Mouse (Mus musculus) myocyte (in vitro differentiated cells): Measurements from ENCODE around the gene Hoxa4. TPM values are rescaled to one million over a fixed set of nuclear protein-coding genes. Genes with fewer than 3 reads are reported as not detected.

ENCODE experiments used
- H3K27me3 ChIP-seq: one replicate; pipeline ENCODE4 v1.6.1; 2011; ENCODE audit not compliant: control insufficient read depth, insufficient read depth, insufficient read length
- H3K36me3 ChIP-seq: one replicate; pipeline ENCODE4 v1.6.1; 2011; ENCODE audit not compliant: control insufficient read depth, insufficient read depth
- H3K4me2 ChIP-seq: one replicate; pipeline ENCODE4 v1.6.1; 2011; ENCODE audit warnings: low read depth, control low read depth
- H3K4me3 ChIP-seq: one replicate; pipeline ENCODE4 v1.5.1; 2011; ENCODE audit warnings: mild to moderate bottlenecking, control low read depth, moderate library complexity
- H3K79me2 ChIP-seq: one replicate; pipeline ENCODE4 v1.6.1; 2011; ENCODE audit not compliant: control insufficient read depth, insufficient read depth
- H3ac ChIP-seq: one replicate; pipeline ENCODE4 v1.6.1; 2011; ENCODE audit not compliant: control insufficient read depth, insufficient read length
- CEBPB ChIP-seq: IDR thresholded peaks from 2 replicates; pipeline ENCODE4 v1.6.1; 2011; ENCODE audit warnings: mild to moderate bottlenecking, moderate library complexity; ENCODE audit not compliant: poor library complexity, insufficient read depth, severe bottlenecking
- E2F4 ChIP-seq: IDR thresholded peaks from one replicate; pipeline ENCODE4 v1.6.1; 2011; ENCODE audit warnings: mild to moderate bottlenecking, control low read depth, moderate library complexity; ENCODE audit not compliant: insufficient read depth
- MAX ChIP-seq: IDR thresholded peaks from one replicate; pipeline ENCODE4 v1.6.1; 2011; ENCODE audit warnings: low read depth, mild to moderate bottlenecking, control low read depth
- MYOD1 ChIP-seq, 3 experiments: IDR thresholded peaks; one replicate each; pipeline ENCODE4 v1.6.1; 2011; ENCODE audit warnings: control low read depth in 2 of 3, low read depth in 2 of 3, mild to moderate bottlenecking in 2 of 3, moderate library complexity in 1 of 3; ENCODE audit not compliant: insufficient read length in 2 of 3, control insufficient read depth in 1 of 3
- MYOG ChIP-seq, 3 experiments: IDR thresholded peaks; one replicate each; pipeline ENCODE4 v1.6.1; 2011; ENCODE audit warnings: control low read depth in 2 of 3, low read depth in 2 of 3, mild to moderate bottlenecking in 2 of 3; ENCODE audit not compliant: insufficient read length in 2 of 3, control insufficient read depth in 1 of 3, insufficient read depth in 1 of 3
- POLR2A ChIP-seq: IDR thresholded peaks from one replicate; pipeline ENCODE4 v1.6.1; 2011; ENCODE audit warnings: low read depth, mild to moderate bottlenecking, control low read depth, moderate library complexity; ENCODE audit not compliant: insufficient read length
- POLR2AphosphoS2 ChIP-seq: IDR thresholded peaks from one replicate; pipeline ENCODE4 v1.6.1; 2011; ENCODE audit warnings: low read depth, control low read depth; ENCODE audit not compliant: insufficient read length
- REST ChIP-seq: IDR thresholded peaks from one replicate; pipeline ENCODE4 v1.6.1; 2011; ENCODE audit warnings: mild to moderate bottlenecking, control low read depth, moderate library complexity; ENCODE audit not compliant: insufficient read depth, insufficient read length
- SRF ChIP-seq: IDR thresholded peaks from one replicate; pipeline ENCODE4 v1.6.1; 2011; ENCODE audit warnings: low read depth; ENCODE audit not compliant: control insufficient read depth, insufficient read length
- TCF12 ChIP-seq: IDR thresholded peaks from one replicate; pipeline ENCODE4 v1.6.1; 2011; ENCODE audit warnings: mild to moderate bottlenecking, control low read depth; ENCODE audit not compliant: poor library complexity, insufficient read depth, severe bottlenecking
- TCF3 ChIP-seq: IDR thresholded peaks from one replicate; pipeline ENCODE4 v1.6.1; 2011; ENCODE audit warnings: low read depth, control low read depth; ENCODE audit not compliant: insufficient read length
- USF1 ChIP-seq: IDR thresholded peaks from one replicate; pipeline ENCODE4 v1.6.1; 2011; ENCODE audit warnings: low read depth, mild to moderate bottlenecking, control low read depth, moderate library complexity
- polyA plus RNA-seq: library from polyadenylated mRNA; unstranded; fragments of >200 nt; fragmentation: generic; extraction: Trizol; gene quantifications from one replicate; pipeline ENCODE4 v1.2.1, GENCODE M21; 2012; ENCODE audit warnings: missing spikeins

Gene Hoxa4
- polyA plus RNA-seq, 1 experiment = 1.4 TPM

DNA sequence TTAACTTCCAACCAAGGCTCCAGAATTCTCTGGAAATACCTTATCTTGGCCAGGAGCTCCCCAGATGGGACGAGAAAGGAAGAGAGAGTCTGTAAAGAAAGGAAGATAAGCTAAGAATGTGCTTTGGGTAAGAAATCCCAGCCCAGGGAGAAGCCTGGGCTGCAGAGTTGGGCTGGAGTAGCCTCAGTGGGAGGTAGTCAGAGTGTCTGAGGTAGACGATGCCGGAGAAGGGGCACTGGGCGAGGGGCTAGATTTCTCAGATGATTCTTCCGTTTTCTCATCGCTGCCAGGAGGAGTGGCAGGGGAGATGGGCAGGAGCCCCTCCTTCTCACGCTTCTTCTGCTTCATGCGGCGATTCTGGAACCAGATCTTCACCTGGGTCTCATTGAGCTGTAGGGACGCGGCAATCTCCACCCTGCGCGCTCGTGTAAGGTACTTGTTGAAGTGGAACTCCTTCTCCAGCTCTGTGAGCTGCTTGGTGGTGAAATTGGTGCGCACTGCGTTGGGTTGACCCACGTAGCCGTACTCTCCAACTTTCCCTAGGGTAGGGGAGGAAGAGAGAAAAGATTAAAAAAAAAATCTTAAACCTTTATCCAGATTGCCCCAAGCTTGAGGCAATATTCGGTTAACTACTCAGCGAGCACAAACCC lies 34.9 kb downstream of the Hoxa4 start:
- Histone ChIP-seq H3ac (no peak overlapping the region), H3K36me3 (no peaks in the 10 kb centered on the region), H3K4me3 (no peak overlapping the region), H3K79me2 (peaks cover 13% of the 10 kb centered on the region), H3K4me2 (no peak overlapping the region), H3K27me3 (no peaks in the 10 kb centered on the region)
- TF ChIP-seq CEBPB (no peak), MYOG (IDR thresholded peaks at IDR 0.05; ENCODE audit: control insufficient read depth in 1 of 3, insufficient read depth in 1 of 3, insufficient read length in 2 of 3, low read depth in 2 of 3) (no peak), E2F4 (no peak), TCF12 (no peak), USF1 (no peak), POLR2AphosphoS2 (no peak), REST (no peak), SRF (no peak), MAX (no peak), POLR2A (no peak), TCF3 (no peak)

DNA sequence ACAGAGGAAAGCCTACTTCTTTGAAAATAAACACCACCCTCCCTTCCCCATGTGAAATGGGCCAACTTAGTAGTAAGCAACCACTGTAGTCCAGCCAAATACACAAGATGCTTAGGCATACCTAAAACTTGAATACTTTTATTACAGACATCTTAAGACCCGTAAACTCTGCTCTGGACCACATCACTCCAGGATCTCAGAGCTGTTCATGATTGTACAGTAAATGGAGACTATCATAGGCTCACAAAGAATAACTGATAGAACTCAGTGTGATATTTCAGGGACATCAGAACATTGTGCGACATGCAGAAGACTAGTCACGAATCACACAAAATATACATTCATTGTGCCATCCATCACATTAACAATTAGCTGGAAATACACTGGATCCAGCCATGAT lies 36.1 kb downstream of the Hoxa4 start:
- TF ChIP-seq CEBPB = no peak
- TF ChIP-seq USF1 = no peak
- TF ChIP-seq TCF3 = no peak
- TF ChIP-seq SRF = no peak
- no peak for TF ChIP-seq POLR2A
- TF ChIP-seq MAX = no peak
- no peak for TF ChIP-seq E2F4
- TF ChIP-seq TCF12 = no peak
- TF ChIP-seq MYOD1 (IDR thresholded peaks at IDR 0.05; ENCODE audit: control insufficient read depth in 1 of 3, insufficient read length in 2 of 3, low read depth in 2 of 3) = no peak
- TF ChIP-seq REST = no peak
- TF ChIP-seq MYOG (IDR thresholded peaks at IDR 0.05; ENCODE audit: control insufficient read depth in 1 of 3, insufficient read depth in 1 of 3, insufficient read length in 2 of 3, low read depth in 2 of 3) = no peak
- no peak for TF ChIP-seq POLR2AphosphoS2
- H3K36me3 ChIP-seq = no peaks in the 10 kb centered on the region
- H3K27me3 ChIP-seq = no peaks in the 10 kb centered on the region
- H3ac ChIP-seq = no peak overlapping the region
- no peak overlapping the region for H3K4me2 ChIP-seq
- peaks cover 7% of the 10 kb centered on the region for H3K79me2 ChIP-seq
- no peak overlapping the region for H3K4me3 ChIP-seq

- no peak overlapping the region for H3ac ChIP-seq
- no peaks in the 10 kb centered on the region for H3K27me3 ChIP-seq
- H3K79me2 ChIP-seq = peaks cover under 1% of the 10 kb centered on the region
- no peak overlapping the region for H3K4me3 ChIP-seq
- no peaks in the 10 kb centered on the region for H3K36me3 ChIP-seq
- TF ChIP-seq MYOD1 (IDR thresholded peaks at IDR 0.05; ENCODE audit: control insufficient read depth in 1 of 3, insufficient read length in 2 of 3, low read depth in 2 of 3) (peak in 1 of 3 experiments; percentile 37), SRF (no peak), TCF3 (no peak), MYOG (IDR thresholded peaks at IDR 0.05; ENCODE audit: control insufficient read depth in 1 of 3, insufficient read depth in 1 of 3, insufficient read length in 2 of 3, low read depth in 2 of 3) (peak in 1 of 3 experiments; percentile 45)
- no peak overlapping the region for H3K4me2 ChIP-seq
Observed at GRCm38 (mm10) chr6:52154044-52154443, 37.5 kb downstream of the Hoxa4 start.

DNA sequence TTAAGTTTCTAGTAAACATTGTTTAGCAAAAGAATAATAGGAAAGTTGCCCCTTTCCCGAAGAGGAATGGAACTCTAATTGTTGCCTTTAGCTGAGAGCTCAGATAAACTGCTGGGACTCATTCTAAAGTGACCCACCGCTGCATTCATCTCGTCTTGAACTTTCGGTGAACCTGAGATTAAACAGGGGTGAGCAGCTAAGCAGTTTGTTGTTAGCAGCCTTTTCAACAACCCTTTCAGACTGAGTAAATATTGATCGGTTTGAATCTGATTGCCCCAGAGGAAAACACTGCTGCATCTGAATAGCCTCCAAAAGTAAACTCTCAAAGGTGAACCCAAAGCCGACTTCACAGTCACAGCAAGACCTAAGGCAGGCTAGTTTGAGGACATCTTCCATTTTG lies 38.3 kb downstream of the Hoxa4 start:
- TF ChIP-seq MAX (no peak), USF1 (no peak), TCF3 (no peak), TCF12 (no peak), REST (no peak), E2F4 (no peak), MYOG (IDR thresholded peaks at IDR 0.05; ENCODE audit: control insufficient read depth in 1 of 3, insufficient read depth in 1 of 3, insufficient read length in 2 of 3, low read depth in 2 of 3) (no peak), POLR2A (no peak), CEBPB (no peak)
- Histone ChIP-seq H3K36me3 (no peaks in the 10 kb centered on the region), H3K4me3 (no peak overlapping the region), H3K79me2 (no peaks in the 10 kb centered on the region), H3K27me3 (no peaks in the 10 kb centered on the region), H3ac (no peak overlapping the region), H3K4me2 (no peak overlapping the region)
